Mouse (Mus musculus): ENCODE data around the gene Ttll4.

DNA sequence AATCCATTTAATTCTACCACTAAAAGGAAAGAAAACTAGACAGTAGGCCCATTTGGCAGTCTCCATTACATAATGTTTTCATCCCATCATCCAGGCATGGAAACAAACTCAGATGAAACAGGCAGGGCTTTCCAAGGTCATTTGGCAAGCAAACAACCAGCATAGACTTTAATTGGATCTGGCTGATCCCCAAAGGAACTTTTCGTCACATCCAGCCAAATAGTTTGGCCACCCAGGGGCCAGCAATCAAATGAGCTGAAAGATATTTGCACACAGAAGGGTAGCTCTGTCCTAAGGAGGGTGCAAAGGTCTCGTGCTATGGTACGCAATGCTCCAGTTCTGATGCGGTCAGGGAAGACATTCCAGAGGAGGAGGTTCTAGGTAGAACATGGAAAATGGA is 89.1 kb downstream of the Ttll4 start:
- TF ChIP-seq CTCF (IDR thresholded peaks at IDR 0.05; ENCODE audit: borderline replicate concordance, insufficient read depth, low read length) (no peak), POLR2A (IDR thresholded peaks at IDR 0.05; ENCODE audit: low read depth, low read length) (no peak)

All from embryonic fibroblast, embryonic 13.5 days (primary cell).